Mouse (Mus musculus) right cerebral cortex, postnatal 36 days (tissue): ENCODE data around the gene Tenm3.
"Not testable (repeated sequence)": the region's sequence is repeated elsewhere in the genome, so short reads cannot be mapped to it uniquely, and the experiment has no call there.

ENCODE experiments used
- DNase-seq, 2 experiments: peaks; one replicate each; pipeline ENCODE4 v3.0.0; 2022; ENCODE audit warnings: low spot score in 2 of 2, mixed read lengths in 1 of 2

Tenm3 gene

DNA sequence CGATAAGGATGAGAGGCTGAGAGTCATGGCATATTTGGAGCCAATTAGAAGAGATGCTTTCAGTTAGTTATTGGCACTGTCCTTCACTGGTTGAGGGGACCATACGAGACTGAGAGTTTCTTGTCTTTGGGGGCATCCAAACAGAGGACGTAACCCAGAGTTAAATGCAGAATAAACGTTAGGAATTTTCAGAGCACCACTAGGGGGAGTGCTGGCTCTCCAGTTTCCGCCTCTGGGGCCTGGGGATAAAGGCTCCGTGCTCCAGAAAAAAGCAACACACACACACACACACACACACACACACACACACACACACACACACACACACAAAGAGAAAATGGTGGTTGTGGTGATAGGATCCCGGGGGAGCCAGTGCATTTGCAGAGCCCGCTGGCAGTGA is 636.8 kb downstream of the Tenm3 start:
- no peak for DNase-seq

DNA sequence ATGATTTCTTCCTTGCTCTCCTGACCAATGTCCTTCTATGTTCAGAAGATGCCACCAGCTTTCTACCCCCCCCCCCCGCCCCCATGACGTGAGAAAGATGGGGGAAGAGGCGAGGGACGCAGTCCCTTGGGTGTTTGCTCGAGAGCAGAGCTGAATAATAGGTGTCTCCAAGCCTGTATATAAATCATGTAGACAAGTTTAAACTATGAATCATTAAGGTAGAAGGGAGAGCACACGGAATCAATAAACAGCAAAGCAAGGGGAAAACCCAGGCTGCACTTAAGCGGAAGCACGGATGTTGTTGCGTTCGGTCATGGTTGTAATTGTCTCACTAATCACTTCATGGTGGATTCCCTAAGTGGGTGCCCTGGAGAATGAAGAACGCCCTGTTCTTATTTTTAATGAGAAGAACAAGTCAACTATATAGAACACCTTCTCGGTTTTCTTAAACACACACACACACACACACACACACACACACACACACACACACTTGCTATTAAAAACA is 638.9 kb downstream of the Tenm3 start:
- DNase-seq = no peak

DNA sequence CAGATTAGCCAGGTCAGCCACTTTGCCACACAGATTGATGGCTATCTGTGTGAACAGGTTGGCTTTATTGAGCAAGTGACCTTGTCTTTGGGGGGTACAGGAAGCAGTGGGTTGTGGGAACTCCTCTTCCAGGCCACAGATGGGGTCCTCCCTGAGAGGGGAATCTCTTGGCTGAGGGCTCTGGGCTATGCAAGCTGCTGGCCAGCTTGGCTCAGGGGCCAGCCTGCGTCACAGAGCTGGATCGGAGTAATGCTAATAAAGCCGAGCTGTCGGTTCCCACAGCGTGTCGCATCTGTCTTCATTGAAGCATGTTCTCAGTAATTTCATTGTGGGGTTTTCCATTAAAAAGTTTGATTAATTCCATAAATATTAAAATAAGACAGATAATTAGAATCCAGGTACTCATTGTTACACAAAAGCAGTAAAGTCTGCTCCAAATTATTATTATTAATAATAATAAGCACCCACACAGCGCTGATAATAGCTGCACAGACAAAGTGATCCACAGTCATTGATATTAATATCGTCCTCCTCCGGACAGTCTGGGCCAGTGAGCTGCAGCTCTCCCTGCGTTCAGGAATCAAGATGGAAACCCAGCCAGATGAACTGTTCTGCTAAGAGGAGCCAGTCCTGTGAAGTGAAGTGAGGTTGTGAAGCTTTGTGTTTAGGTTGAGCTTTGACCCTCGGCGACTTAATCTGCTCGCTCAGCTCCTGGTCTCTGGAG is 639.5 kb downstream of the Tenm3 start:
- no peak for DNase-seq

DNA sequence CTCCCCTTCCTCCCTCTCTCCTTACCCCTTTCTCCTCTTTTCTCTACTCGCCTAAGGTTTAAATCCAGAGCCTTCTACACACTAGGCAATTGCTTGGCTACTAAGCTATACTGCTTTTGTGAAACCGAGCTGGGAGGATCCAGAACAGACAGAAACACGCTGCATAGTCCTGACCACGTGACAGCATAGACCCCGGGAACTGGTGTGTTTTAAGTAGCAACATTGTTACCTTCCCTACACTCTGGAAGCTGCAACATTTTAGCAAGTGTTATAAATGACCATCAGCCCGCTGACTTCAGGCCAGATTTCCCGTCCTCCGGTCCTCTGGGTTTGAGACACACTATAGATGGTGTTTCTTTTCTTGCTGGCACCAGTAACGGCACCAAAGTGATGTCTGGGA is 640.1 kb downstream of the Tenm3 start:
- no peak for DNase-seq

DNA sequence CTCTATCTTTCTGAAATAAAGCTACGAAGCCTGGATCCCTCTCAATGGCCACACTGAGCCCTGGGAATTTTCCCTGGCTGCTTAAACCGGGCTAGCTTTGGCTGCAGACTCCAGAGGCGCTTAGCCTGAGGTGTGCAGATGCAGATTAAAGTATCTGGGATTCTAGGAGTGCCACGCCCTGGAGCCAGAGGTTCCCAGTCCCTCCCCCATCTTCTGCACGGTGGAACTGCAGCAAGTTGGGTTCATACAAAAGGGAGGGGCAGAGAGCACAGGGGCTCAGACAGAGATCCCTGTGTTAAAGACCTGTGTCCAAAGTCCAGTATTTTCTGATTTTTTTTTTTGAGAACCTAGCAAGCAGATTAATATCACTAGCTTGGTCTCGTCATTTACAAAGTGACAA is 640.6 kb downstream of the Tenm3 start:
- DNase-seq = no peak

DNA sequence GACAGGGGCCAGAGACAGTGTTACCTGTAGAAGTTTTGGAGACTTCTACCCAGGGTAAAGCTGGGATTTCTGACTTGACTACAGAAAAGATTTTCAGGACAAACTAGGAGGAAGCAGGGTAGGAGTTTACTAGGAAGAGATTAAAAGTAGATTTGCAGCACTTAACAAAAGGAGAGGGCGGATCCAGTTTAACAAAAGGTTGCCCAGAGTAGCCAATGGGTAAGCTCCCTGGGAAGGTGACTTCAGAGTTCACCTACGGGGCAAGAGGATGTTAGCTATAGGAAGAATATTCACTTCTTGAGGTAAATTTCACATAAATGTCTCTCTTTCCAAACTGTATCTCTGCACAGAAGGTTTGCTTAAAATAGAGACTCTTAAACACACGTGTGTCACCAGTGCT is 641.1 kb downstream of the Tenm3 start:
- DNase-seq = no peak

DNA sequence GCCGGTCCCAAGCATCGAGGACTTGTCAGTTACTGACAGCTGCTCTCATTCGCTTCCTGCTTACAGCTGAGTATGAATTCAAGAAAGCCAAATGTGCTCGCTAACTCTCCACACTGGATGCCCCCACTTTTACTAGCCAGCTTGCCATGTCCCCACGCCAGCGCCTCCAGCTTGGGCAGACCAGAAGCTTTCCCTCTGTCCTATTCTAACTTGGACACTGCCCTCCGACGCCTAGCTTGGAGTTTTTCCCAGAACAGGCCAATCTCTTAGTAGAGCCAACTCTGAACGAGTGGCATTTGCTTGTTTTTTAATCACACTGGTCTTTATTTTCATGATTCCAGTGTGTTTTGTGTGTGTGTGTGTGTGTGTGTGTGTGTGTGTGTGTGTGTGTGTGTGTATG is 644.6 kb downstream of the Tenm3 start:
- DNase-seq = no peak

DNA sequence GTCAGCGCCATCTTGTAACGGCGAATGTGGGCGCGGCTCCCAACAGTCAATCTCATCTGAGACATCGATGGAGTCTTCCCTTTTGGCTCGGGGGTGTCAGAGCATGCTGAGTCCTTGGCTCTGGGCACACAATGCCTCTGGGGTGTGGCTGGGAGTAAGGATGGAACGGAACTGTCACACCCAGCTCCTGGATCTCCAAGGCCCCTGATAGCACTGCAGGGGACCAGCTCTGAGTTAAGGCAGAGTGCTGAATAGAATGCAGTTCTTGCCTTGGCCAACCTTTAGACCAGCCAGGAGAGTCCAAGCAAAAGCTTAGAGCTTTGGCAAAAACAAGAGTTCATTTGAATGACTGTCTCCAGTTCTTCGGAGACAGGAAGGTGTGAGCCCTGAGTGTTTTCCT is 647.8 kb downstream of the Tenm3 start:
- DNase-seq = no peak

DNA sequence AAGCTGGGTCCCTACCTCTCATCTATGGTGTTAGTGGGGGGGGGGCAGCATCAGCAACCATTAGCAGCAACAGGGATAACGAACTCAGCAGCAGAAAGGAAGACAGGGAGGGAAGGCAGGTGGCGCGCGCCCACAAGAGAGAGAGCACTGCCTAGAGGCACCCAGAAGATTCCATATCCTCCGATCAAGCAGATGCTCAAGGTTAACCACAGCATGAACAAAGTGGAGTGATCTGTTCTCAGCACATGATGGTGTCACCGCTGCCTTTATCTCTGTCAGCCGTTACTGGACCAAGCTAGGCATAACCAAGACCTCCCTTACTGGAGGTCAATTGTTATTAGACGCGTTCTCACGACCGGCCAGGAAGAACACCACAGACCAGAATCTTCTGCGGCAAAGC is 655.2 kb downstream of the Tenm3 start:
- no peak for DNase-seq

DNA sequence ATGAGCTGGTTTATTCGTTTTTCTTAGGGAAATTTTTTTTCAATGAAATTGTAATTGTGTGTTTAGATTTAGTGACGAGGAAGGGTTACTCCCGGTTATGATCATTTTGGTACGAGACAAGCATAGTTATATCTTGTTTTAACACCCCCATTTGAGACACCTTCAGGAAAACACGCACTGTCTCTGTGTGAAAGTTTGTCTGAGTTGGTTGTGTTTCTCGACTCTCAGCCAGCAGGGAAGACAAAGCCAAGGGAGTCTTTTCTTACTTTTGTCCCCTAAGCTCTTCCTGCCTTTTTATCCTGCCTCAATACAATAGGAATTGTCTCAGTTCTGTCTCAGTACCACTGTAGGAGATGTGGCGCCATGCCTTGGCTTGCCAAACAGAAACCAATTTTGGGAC is 660.0 kb downstream of the Tenm3 start:
- no peak for DNase-seq

DNA sequence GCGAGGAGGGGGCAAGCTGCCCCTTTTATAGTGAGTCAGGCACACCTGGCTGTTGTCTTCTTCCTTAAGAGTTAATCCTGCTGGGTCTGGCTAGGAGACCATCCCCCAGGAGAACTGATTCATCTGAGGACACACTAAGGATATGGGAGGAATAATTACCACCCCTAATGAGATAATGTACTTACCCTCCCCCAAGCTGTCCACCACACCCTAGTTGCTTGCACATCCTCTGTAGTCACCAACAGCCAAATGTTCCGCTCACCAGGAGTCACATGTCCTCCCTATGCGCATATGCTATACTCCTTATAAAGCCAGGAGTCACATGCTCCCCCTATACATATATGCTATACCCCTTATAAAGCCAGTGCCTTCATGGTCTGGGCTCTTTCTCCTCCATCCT is 662.8 kb downstream of the Tenm3 start:
- DNase-seq = no peak

DNA sequence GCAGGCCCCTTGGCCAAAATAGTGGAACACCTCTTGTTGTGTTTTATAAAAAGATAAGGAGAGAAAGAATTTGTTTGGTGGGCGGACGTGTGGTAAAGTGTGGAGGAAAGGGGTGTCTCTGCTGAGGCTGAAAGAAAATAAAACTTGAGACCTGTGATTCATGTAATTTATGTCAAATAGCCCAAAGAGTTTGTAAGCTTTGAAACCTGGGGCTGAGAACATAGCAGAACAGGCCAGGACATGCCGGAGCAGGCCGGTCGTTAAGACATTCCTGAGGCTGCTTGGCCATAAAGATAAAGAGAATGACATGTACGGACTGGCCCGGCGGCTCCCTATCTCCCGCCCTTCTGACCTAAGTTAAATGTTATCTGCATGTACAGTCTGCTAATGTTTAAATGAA is 663.6 kb downstream of the Tenm3 start:
- not testable (repeated sequence) for DNase-seq

DNA sequence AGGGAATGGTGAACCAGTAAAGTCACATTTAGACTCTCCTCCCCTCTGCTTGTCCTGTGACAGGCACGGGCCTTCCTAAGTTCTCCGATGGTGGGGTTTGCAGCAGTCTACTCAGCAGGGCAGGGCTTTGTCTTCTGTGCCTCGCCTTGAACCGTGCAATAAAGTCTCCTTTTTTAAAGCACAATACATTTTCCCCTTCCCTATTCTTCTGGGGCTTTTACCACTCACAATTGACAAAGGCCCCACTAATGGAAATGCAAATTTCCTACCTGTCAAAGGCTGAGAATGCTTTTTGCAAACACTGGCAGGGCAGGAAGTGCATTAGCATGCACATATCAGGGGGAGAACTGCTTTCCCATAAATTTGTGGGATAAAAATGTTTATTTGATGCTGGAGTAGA is 664.8 kb downstream of the Tenm3 start:
- DNase-seq = no peak

DNA sequence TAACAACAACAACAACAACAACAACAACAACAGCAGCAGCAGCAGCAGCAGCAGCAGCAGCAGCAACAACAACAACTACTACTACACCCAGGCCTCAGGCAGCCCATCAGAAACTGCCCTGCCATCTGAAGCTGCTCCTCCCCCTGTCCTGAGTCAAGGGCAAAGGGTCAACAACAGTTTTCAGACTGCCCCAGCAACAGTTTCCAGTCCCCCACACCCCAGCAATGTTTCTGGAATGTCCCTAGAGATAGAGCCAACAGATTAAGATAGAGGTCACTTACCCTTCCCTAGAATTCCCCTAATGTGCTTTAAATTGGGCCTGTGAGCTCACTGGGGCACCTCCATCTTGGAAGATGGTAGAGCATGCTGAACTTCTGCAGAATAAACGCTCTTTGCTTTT is 665.9 kb downstream of the Tenm3 start:
- DNase-seq = no peak
